Mouse (Mus musculus) layer of hippocampus, adult 2 months (tissue): ENCODE data around the gene Wnt1. TPM values are rescaled to one million over a fixed set of nuclear protein-coding genes. Genes with fewer than 3 reads are reported as not detected.

ENCODE experiments used
- DNase-seq, 2 experiments: peaks; one replicate each; pipeline ENCODE4 v3.0.0; 2022; ENCODE audit warnings: low spot score in 2 of 2
- H3K27ac ChIP-seq: fragments of 200-600 bp; 2 replicates; pipeline ENCODE4 v1.8.1; 2022
- H3K4me3 ChIP-seq: fragments of 200-600 bp; 2 replicates; pipeline ENCODE4 v1.8.1; 2022; ENCODE audit warnings: mild to moderate bottlenecking
- CTCF ChIP-seq: fragments of 200-600 bp; conservative IDR thresholded peaks from 2 replicates; pipeline ENCODE4 v1.8.1; 2022; ENCODE audit warnings: antibody characterized with exemption, mild to moderate bottlenecking, moderate library complexity
- total RNA-seq, 2 experiments: library from RNA; stranded (reverse); gene quantifications; 2 replicates each; pipeline ENCODE4 v1.2.3; 2021

Wnt1 gene
- total RNA-seq, 2 experiments from 2014 or later = not detected

- DNase-seq = no peak
- Histone ChIP-seq H3K4me3 (no peak overlapping the region), H3K27ac (peak overlapping the region; percentile 84)
- TF ChIP-seq CTCF = no peak
These were observed 31.3 kb downstream of the Wnt1 start for GRCm38 (mm10) chr15:98820937-98821336.

GRCm38 (mm10) chr15:98821403-98821802, 31.7 kb downstream of the Wnt1 start:
- peak; percentile 71 for TF ChIP-seq CTCF
- Histone ChIP-seq H3K27ac (peak overlapping the region; percentile 84), H3K4me3 (no peak overlapping the region)
- no peak for DNase-seq

GRCm38 (mm10) chr15:98822147-98822546, 32.5 kb downstream of the Wnt1 start:
- TF ChIP-seq CTCF = no peak
- peak overlapping the region; percentile 84 for H3K27ac ChIP-seq
- H3K4me3 ChIP-seq = no peak overlapping the region
- DNase-seq = no peak

GRCm38 (mm10) chr15:98823434-98823833, 33.8 kb downstream of the Wnt1 start:
- H3K27ac ChIP-seq = no peak overlapping the region
- DNase-seq = no peak
- TF ChIP-seq CTCF = peak; percentile 62
- H3K4me3 ChIP-seq = no peak overlapping the region

- DNase-seq = no peak
- Histone ChIP-seq H3K4me3 (no peak overlapping the region), H3K27ac (no peak overlapping the region)
- TF ChIP-seq CTCF = no peak
These were observed 38.0 kb downstream of the Wnt1 start for GRCm38 (mm10) chr15:98827611-98828011.

GRCm38 (mm10) chr15:98830736-98831683, 41.4 kb downstream of the Wnt1 start, which contains the start of gene Prkag1:
Prkag1 (minus strand) TSS chr15:98831521.
- H3K4me3 ChIP-seq = peak within 1 kb of the TSS; percentile 98
- TF ChIP-seq CTCF = peak; percentile 86
- DNase-seq = peak; percentile 96 to 97
- H3K27ac ChIP-seq = peak within 1 kb of the TSS; percentile 91

- no peak for DNase-seq
- Histone ChIP-seq H3K27ac (peak overlapping the region; percentile 91), H3K4me3 (peak overlapping the region; percentile 98)
- TF ChIP-seq CTCF = no peak
These were observed 42.0 kb downstream of the Wnt1 start for GRCm38 (mm10) chr15:98831684-98832035.

- H3K27ac ChIP-seq = peak overlapping the region; percentile 91; the same call in 1 of the 2 replicates
- peak; percentile 30 for TF ChIP-seq CTCF
- DNase-seq = no peak
- H3K4me3 ChIP-seq = no peak overlapping the region; the same call in 1 of the 2 replicates
These were observed 42.8 kb downstream of the Wnt1 start for GRCm38 (mm10) chr15:98832161-98833058.

GRCm38 (mm10) chr15:98833281-98833680, 43.6 kb downstream of the Wnt1 start:
- Histone ChIP-seq H3K27ac (0 out of 2 replicates have a peak overlapping the region, but pooled peaks have one; percentile 7), H3K4me3 (no peak overlapping the region)
- TF ChIP-seq CTCF = no peak
- DNase-seq = no peak

- no peak for DNase-seq
- Histone ChIP-seq H3K27ac (0 out of 2 replicates have a peak overlapping the region, but pooled peaks have one; percentile 7), H3K4me3 (no peak overlapping the region)
- no peak for TF ChIP-seq CTCF
These were observed 44.4 kb downstream of the Wnt1 start for GRCm38 (mm10) chr15:98834059-98834458.

GRCm38 (mm10) chr15:98835291-98835690, 45.6 kb downstream of the Wnt1 start:
- DNase-seq = no peak
- no peak overlapping the region for H3K4me3 ChIP-seq
- H3K27ac ChIP-seq = no peak overlapping the region
- TF ChIP-seq CTCF = no peak

GRCm38 (mm10) chr15:98837006-98837742, 47.5 kb downstream of the Wnt1 start:
- no peak for TF ChIP-seq CTCF
- no peak overlapping the region for H3K4me3 ChIP-seq
- no peak overlapping the region for H3K27ac ChIP-seq
- no peak for DNase-seq
